13 mouse cellular contexts compared by ENCODE assay signal in the genomic region with DNA sequence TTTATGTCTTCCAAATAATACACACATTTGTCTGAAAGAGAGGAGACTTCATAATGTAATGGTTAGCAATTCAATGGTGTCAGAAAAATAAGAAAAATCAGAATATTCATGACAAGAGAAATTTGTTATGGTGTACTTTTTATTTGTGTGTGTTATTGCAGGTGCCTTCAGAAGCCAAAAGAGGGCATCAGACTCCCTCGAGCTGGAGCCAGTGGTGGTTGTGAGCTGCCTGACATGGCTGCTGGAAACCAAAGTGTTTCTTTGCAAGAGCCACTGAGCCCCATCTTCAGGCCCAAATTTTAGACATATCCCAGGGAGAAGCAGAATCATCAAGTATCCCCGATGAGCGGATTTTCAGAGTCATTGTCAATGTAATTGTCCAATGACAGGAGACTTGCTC.
DNase-seq lines count a peak whose midpoint lies in the region; ATAC-seq and TF ChIP-seq lines count a peak whose summit lies in the region.
"Had no signal": no experiment of that assay in that cellular context is flagged by ENCODE, and none has a peak within 500 bp of the region (broad histone marks: within the 10 kb centered on the region; RNA-seq: fewer than 3 reads in every experiment).

No protein-coding gene starts in this region.

- H3K4me2 ChIP-seq in forebrain, postnatal 0 days (ENCODE audit: low read depth) = no peak overlapping the region
- H3K4me2 ChIP-seq in forebrain, embryonic 16.5 days (ENCODE audit: low read length) = no peak overlapping the region
- no peak overlapping the region for H3K4me2 ChIP-seq in liver, embryonic 14.5 days (ENCODE audit: low read depth)
- no peak overlapping the region for H3K4me2 ChIP-seq in liver, embryonic 12.5 days
- H3K4me2 ChIP-seq in CH12.LX (ENCODE audit: insufficient read depth, low read depth, poor library complexity, severe bottlenecking) = no peak overlapping the region
- H3K4me2 ChIP-seq: hindbrain, embryonic 12.5 days; limb, embryonic 15.5 days had no signal

- no peak for TF ChIP-seq POLR2A in CH12.LX (IDR thresholded peaks at IDR 0.05; ENCODE audit: low read depth, low read length)

- H3K27me3 ChIP-seq in forebrain, postnatal 0 days (ENCODE audit: insufficient read depth, low read length) = no peaks in the 10 kb centered on the region
- H3K27me3 ChIP-seq in forebrain, embryonic 16.5 days (replicated peaks; ENCODE audit: control insufficient read depth, insufficient read depth, low read length) = no peaks in the 10 kb centered on the region
- no peaks in the 10 kb centered on the region for H3K27me3 ChIP-seq in liver, embryonic 14.5 days (ENCODE audit: control insufficient read depth, insufficient read depth, low read length)
- H3K27me3 ChIP-seq in liver, embryonic 12.5 days (replicated peaks) = no peaks in the 10 kb centered on the region
- peaks cover 29% of the 10 kb centered on the region for H3K27me3 ChIP-seq in CH12.LX (replicated peaks)
- H3K27me3 ChIP-seq: hindbrain, embryonic 12.5 days; limb, embryonic 15.5 days had no signal

- H3K36me3 ChIP-seq in forebrain, postnatal 0 days (ENCODE audit: insufficient read depth) = no peaks in the 10 kb centered on the region
- H3K36me3 ChIP-seq in forebrain, embryonic 16.5 days (ENCODE audit: control insufficient read depth, insufficient read depth) = no peaks in the 10 kb centered on the region
- H3K36me3 ChIP-seq in liver, embryonic 14.5 days (replicated peaks; ENCODE audit: control insufficient read depth, insufficient read depth, low read depth) = no peaks in the 10 kb centered on the region
- H3K36me3 ChIP-seq in liver, embryonic 12.5 days = no peaks in the 10 kb centered on the region
- no peaks in the 10 kb centered on the region for H3K36me3 ChIP-seq in CH12.LX (replicated peaks in 1 of 2; ENCODE audit: control insufficient read depth in 1 of 2, insufficient read depth in 1 of 2, low read length in 1 of 2)
- H3K36me3 ChIP-seq: hindbrain, embryonic 12.5 days; limb, embryonic 15.5 days; midbrain, embryonic 10.5 days had no signal

- no peak overlapping the region for H3K4me3 ChIP-seq in forebrain, postnatal 0 days (ENCODE audit: low read depth, low read length)
- no peak overlapping the region for H3K4me3 ChIP-seq in forebrain, embryonic 16.5 days (replicated peaks; ENCODE audit: low read length)
- H3K4me3 ChIP-seq in liver, embryonic 14.5 days (ENCODE audit: insufficient read depth in 1 of 2, low read depth in 2 of 2, low read length in 2 of 2) = no peak overlapping the region
- H3K4me3 ChIP-seq in liver, embryonic 12.5 days = no peak overlapping the region
- H3K4me3 ChIP-seq in CH12.LX (replicated peaks in 1 of 3; ENCODE audit: low read depth in 2 of 3, low read length in 2 of 3, poor library complexity in 1 of 3) = no peak overlapping the region
- H3K4me3 ChIP-seq: erythroblast, embryonic 14.5 days; hindbrain, embryonic 12.5 days; limb, embryonic 15.5 days; midbrain, embryonic 10.5 days had no signal

- H3K9ac ChIP-seq in forebrain, postnatal 0 days = no peak overlapping the region
- H3K9ac ChIP-seq in forebrain, embryonic 16.5 days (replicated peaks; ENCODE audit: low read depth, low read length) = no peak overlapping the region
- no peak overlapping the region for H3K9ac ChIP-seq in liver, embryonic 14.5 days (replicated peaks)
- no peak overlapping the region for H3K9ac ChIP-seq in liver, embryonic 12.5 days
- H3K9ac ChIP-seq in CH12.LX (ENCODE audit: insufficient read depth, low read depth) = no peak overlapping the region
- H3K9ac ChIP-seq: hindbrain, embryonic 12.5 days; limb, embryonic 15.5 days had no signal

- H3K9me3 ChIP-seq in forebrain, postnatal 0 days (ENCODE audit: low read length) = no peaks in the 10 kb centered on the region
- H3K9me3 ChIP-seq in forebrain, embryonic 16.5 days (ENCODE audit: control insufficient read depth, low read length) = no peaks in the 10 kb centered on the region
- no peaks in the 10 kb centered on the region for H3K9me3 ChIP-seq in liver, embryonic 14.5 days (ENCODE audit: control insufficient read depth, low read length)
- H3K9me3 ChIP-seq in liver, embryonic 12.5 days (replicated peaks) = no peaks in the 10 kb centered on the region
- H3K9me3 ChIP-seq in CH12.LX (replicated peaks; ENCODE audit: low read length) = peaks cover 7% of the 10 kb centered on the region
- H3K9me3 ChIP-seq: hindbrain, embryonic 12.5 days; limb, embryonic 15.5 days; midbrain, embryonic 10.5 days had no signal

- H3K27ac ChIP-seq in forebrain, postnatal 0 days (ENCODE audit: low read depth, low read length) = no peak overlapping the region
- no peak overlapping the region for H3K27ac ChIP-seq in forebrain, embryonic 16.5 days (ENCODE audit: low read length)
- no peak overlapping the region for H3K27ac ChIP-seq in liver, embryonic 14.5 days
- no peak overlapping the region for H3K27ac ChIP-seq in liver, embryonic 12.5 days
- no peak overlapping the region for H3K27ac ChIP-seq in CH12.LX (ENCODE audit: insufficient read depth, low read depth)
- H3K27ac ChIP-seq: hindbrain, embryonic 12.5 days; limb, embryonic 15.5 days; midbrain, embryonic 10.5 days had no signal

- no peak for DNase-seq in forebrain, postnatal 0 days
- no peak for DNase-seq in liver, embryonic 14.5 days (ENCODE audit: low read depth in 3 of 3, low spot score in 3 of 3)
- DNase-seq in CH12.LX (ENCODE audit: extremely low read depth) (peak; percentile 24), R1 (ENCODE audit: low read depth, low spot score) (peak; percentile 37)
- DNase-seq: cerebellum, postnatal 36 days had no signal

- no peaks in the 10 kb centered on the region for H3K4me1 ChIP-seq in forebrain, postnatal 0 days (ENCODE audit: insufficient read depth)
- H3K4me1 ChIP-seq in forebrain, embryonic 16.5 days (replicated peaks; ENCODE audit: control insufficient read depth, insufficient read depth, low read length) = no peaks in the 10 kb centered on the region
- no peaks in the 10 kb centered on the region for H3K4me1 ChIP-seq in liver, embryonic 14.5 days (replicated peaks; ENCODE audit: control insufficient read depth in 2 of 2, insufficient read depth in 2 of 2, low read length in 1 of 2)
- no peaks in the 10 kb centered on the region for H3K4me1 ChIP-seq in liver, embryonic 12.5 days
- H3K4me1 ChIP-seq in CH12.LX (ENCODE audit: control insufficient read depth in 1 of 2, insufficient read depth in 2 of 2) = peaks cover 0 to 12% of the 10 kb centered on the region in 2 experiments; a peak in 2 of 4 replicates
- H3K4me1 ChIP-seq: hindbrain, embryonic 12.5 days; midbrain, embryonic 10.5 days had no signal

- WGBS in forebrain, postnatal 0 days = 84% methylated on average over 3 of the region's 3 CpGs
- WGBS in forebrain, embryonic 16.5 days = 88% methylated on average over 3 of the region's 3 CpGs
- 56% methylated on average over 3 of the region's 3 CpGs for WGBS in liver, embryonic 14.5 days (ENCODE audit: insufficient replicate concordance)
- WGBS in liver, embryonic 12.5 days (ENCODE audit: insufficient replicate concordance) = 60% methylated on average over 3 of the region's 3 CpGs

- TF ChIP-seq RAD21 in CH12.LX (IDR thresholded peaks at IDR 0.05; ENCODE audit: low read depth, low read length) = peak; percentile 73

- no peak for TF ChIP-seq EP300 in liver, embryonic 14.5 days (IDR thresholded peaks at IDR 0.05; ENCODE audit: low read depth)
- TF ChIP-seq EP300 in CH12.LX (IDR thresholded peaks at IDR 0.05; ENCODE audit: low read length) = no peak

- 0 out of 2 replicates have a peak, but pooled peaks have one; percentile 7 for TF ChIP-seq CTCF in forebrain, postnatal 0 days (IDR thresholded peaks at IDR 0.05; ENCODE audit: low read depth)
- TF ChIP-seq CTCF in liver, embryonic 14.5 days (IDR thresholded peaks at IDR 0.05; ENCODE audit: low read depth) = peak; percentile 18; the same call in 1 of the 2 replicates
- peak in 1 of 2 experiments; percentile 68; a peak in 2 of 4 replicates for TF ChIP-seq CTCF in CH12.LX (conservative IDR thresholded peaks at IDR 0.05 in 1 of 2, IDR thresholded peaks at IDR 0.05 in 1 of 2; ENCODE audit: low read depth in 2 of 2, low read length in 2 of 2)

- in situ Hi-C loops in CH12.LX (cut with MboI; ENCODE audit: low pct_ligation_motif_present, low pct_unique_long_range_greater_than_20kb, low sequenced_read_pairs) = no loop called here

- no peak for ATAC-seq in forebrain, postnatal 0 days
- ATAC-seq in forebrain, embryonic 16.5 days = no peak
- no peak for ATAC-seq in liver, embryonic 14.5 days (ENCODE audit: insufficient read depth)
- ATAC-seq in liver, embryonic 12.5 days = no peak
- ATAC-seq in inflammation-experienced regulatory T-cells, adult 6 months = no peak
- ATAC-seq: CD4-positive, CD25-positive, alpha-beta regulatory T cell, adult 4 months had no signal

- no peaks in the 10 kb centered on the region for H3K79me2 ChIP-seq in CH12.LX (replicated peaks; ENCODE audit: control insufficient read depth, extremely low read depth, insufficient read depth, poor library complexity, severe bottlenecking)

- dilution Hi-C loops in CH12.LX (cut with MboI; ENCODE audit: extremely low pct_ligation_motif_present, extremely low pct_unique_long_range_greater_than_20kb, low sequenced_read_pairs) = no loop called here

TF ChIP-seq in CH12.LX, 34 proteins besides CTCF, POLR2A, EP300 and RAD21:
- TF ChIP-seq KAT2A (IDR thresholded peaks at IDR 0.05; ENCODE audit: insufficient replicate concordance, low read length) = no peak
- no peak for TF ChIP-seq TBP (conservative IDR thresholded peaks at IDR 0.05; ENCODE audit: low read depth, low read length)
- TF ChIP-seq SMC3 (IDR thresholded peaks at IDR 0.05; ENCODE audit: low read depth, low read length) = peak; percentile 53
- no peak for TF ChIP-seq POLR2AphosphoS2 (IDR thresholded peaks at IDR 0.05; ENCODE audit: low read depth, low read length)
- TF ChIP-seq TCF12 (IDR thresholded peaks at IDR 0.05; ENCODE audit: low read depth, low read length) = no peak
- TF ChIP-seq NELFE (IDR thresholded peaks at IDR 0.05; ENCODE audit: low read depth, low read length) = no peak

Comparison
In these comparisons a context has a peak if more than half of its experiments do, and no peak if none do; other contexts are left out.
1. DNase-seq: peak in CH12.LX (single experiment) and R1 (single experiment); none in forebrain, postnatal 0 days (single experiment) and liver, embryonic 14.5 days (0 of 3).